Mouse (Mus musculus): ENCODE results near the gene Ms4a13. TPM values are rescaled to one million over a fixed set of nuclear protein-coding genes. Genes with fewer than 3 reads are reported as not detected.
"Not testable (repeated sequence)": the region's sequence is repeated elsewhere in the genome, so short reads cannot be mapped to it uniquely, and the experiment has no call there.

Gene Ms4a13
- polyA plus RNA-seq, 1 experiment from 2014 or later, result not detected

DNA sequence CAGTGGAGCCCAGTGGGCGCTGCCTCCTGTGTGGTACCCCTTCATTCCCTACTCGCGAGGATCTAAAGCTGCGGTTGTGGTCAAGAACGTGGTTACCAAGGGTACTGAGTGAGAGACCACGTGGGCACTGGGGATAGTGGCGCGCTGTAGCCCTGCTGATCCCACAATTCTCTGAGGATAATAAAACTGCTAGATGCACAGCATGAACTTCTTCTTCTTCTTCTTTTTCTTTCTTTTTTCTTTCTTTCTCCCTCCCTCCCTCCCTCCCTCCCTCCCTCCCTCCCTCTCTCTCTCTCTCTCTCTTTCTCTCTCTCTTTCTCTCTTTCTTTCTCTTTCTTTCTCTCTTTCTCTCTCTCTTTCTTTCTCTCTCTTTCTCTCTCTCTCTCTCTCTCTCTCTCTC, 65.8 kb downstream of the Ms4a13 start, which contains the start of gene 1700017D01Rik:
Gene 1700017D01Rik (minus strand): TSS at position 101 of the 400 bp plus-strand sequence.
- H3K9me3 ChIP-seq; H3K4me3 ChIP-seq; H3K36me3 ChIP-seq; H3K27me3 ChIP-seq (ENCODE audit: insufficient read depth, poor library complexity, severe bottlenecking); H3K27ac ChIP-seq; DNase-seq (ENCODE audit: low spot score); H3K4me1 ChIP-seq: not testable (repeated sequence)
- WGBS, result 83% methylated on average over 8 of the region's 8 CpGs

GRCm38 (mm10) chr19:11129702-11130101, 66.8 kb downstream of the Ms4a13 start:
- no peaks in the 10 kb centered on the region for H3K9me3 ChIP-seq
- WGBS, result 84% methylated on average over 1 of the region's 1 CpGs

DNA sequence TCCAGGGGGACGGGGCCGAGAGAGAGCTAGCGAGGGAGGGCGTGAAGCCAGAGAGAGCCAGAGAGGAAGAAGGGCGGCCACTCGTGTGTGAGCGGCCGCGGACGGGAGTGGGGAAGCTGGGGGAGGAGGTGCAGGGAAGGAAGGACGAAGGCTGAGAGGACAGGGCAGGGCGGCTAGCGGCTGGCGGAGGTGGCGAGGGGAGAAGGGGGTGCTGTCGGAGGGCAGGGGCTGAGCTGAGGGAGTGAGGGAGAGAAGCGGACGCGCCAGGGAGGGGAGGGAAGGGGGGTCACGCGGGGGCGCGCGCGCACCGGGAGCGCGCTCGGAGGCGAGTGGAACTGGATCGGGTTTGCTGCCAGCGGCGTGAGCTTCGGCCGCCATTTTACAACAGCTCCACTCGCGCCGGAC, 75.5 kb downstream of the Ms4a13 start:
- H3K4me1 ChIP-seq; H3K36me3 ChIP-seq; H3K9me3 ChIP-seq; H3K27me3 ChIP-seq (ENCODE audit: insufficient read depth, poor library complexity, severe bottlenecking); DNase-seq (ENCODE audit: low spot score): not testable (repeated sequence)
- Histone ChIP-seq H3K4me3 (peak overlapping the region; percentile 53), H3K27ac (0 out of 2 replicates have a peak overlapping the region, but pooled peaks have one; percentile 42)
- 3% methylated on average over 18 of the region's 38 CpGs for WGBS

More at GRCm38 (mm10) chr19:11129702-11130101, 66.8 kb downstream of the Ms4a13 start:
- no peaks in the 10 kb centered on the region for H3K4me1 ChIP-seq
- H3K27ac ChIP-seq, result no peak overlapping the region
- no peak for DNase-seq (ENCODE audit: low spot score)
- no peaks in the 10 kb centered on the region for H3K27me3 ChIP-seq (ENCODE audit: insufficient read depth, poor library complexity, severe bottlenecking)
- H3K36me3 ChIP-seq, result no peaks in the 10 kb centered on the region
- H3K4me3 ChIP-seq, result no peak overlapping the region

Other genes with a start within 250 kb of the Ms4a13 start
- 27.2 and 39.6 TPM in 2 replicates for gene Ccdc86, start 247.5 kb downstream of the Ms4a13 start, polyA plus RNA-seq (2016; fragmentation: Nextera tagmentation; extraction: Ambion mirVana)
- 0.20 TPM in 1 of 2 replicates, not detected in the other for gene Ms4a10, start 222.1 kb downstream of the Ms4a13 start, polyA plus RNA-seq (2016; fragmentation: Nextera tagmentation; extraction: Ambion mirVana)
- gene Ms4a15, start 203.5 kb downstream of the Ms4a13 start, polyA plus RNA-seq (2016; fragmentation: Nextera tagmentation; extraction: Ambion mirVana), result not detected in 2 replicates
- not detected in 2 replicates for gene Ms4a18, start 178.7 kb downstream of the Ms4a13 start, polyA plus RNA-seq (2016; fragmentation: Nextera tagmentation; extraction: Ambion mirVana)
- gene Ms4a8a, start 115.6 kb downstream of the Ms4a13 start, polyA plus RNA-seq (2016; fragmentation: Nextera tagmentation; extraction: Ambion mirVana), result not detected in 2 replicates
- not detected in 2 replicates for gene 1700017D01Rik, start 65.9 kb downstream of the Ms4a13 start, polyA plus RNA-seq (2016; fragmentation: Nextera tagmentation; extraction: Ambion mirVana)
- gene 1700025F22Rik, start 31.4 kb downstream of the Ms4a13 start, polyA plus RNA-seq (2016; fragmentation: Nextera tagmentation; extraction: Ambion mirVana), result not detected in 2 replicates
- gene Ms4a12, start 35.7 kb upstream of the Ms4a13 start, polyA plus RNA-seq (2016; fragmentation: Nextera tagmentation; extraction: Ambion mirVana), result not detected in 2 replicates
- gene Ms4a1, start 69.5 kb upstream of the Ms4a13 start, polyA plus RNA-seq (2016; fragmentation: Nextera tagmentation; extraction: Ambion mirVana), result not detected in 2 replicates
- not detected in 2 replicates for gene Ms4a5, start 87.1 kb upstream of the Ms4a13 start, polyA plus RNA-seq (2016; fragmentation: Nextera tagmentation; extraction: Ambion mirVana)
- not detected in 2 replicates for gene Ms4a14, start 117.7 kb upstream of the Ms4a13 start, polyA plus RNA-seq (2016; fragmentation: Nextera tagmentation; extraction: Ambion mirVana)
- not detected in 2 replicates for gene Ms4a7, start 139.4 kb upstream of the Ms4a13 start, polyA plus RNA-seq (2016; fragmentation: Nextera tagmentation; extraction: Ambion mirVana)
- 0.17 and 0.33 TPM in 2 replicates for gene Ms4a4a, start 178.8 kb upstream of the Ms4a13 start, polyA plus RNA-seq (2016; fragmentation: Nextera tagmentation; extraction: Ambion mirVana)
- not detected in 2 replicates for gene Ms4a4c, start 208.0 kb upstream of the Ms4a13 start, polyA plus RNA-seq (2016; fragmentation: Nextera tagmentation; extraction: Ambion mirVana)
- not detected in 2 replicates for gene Ms4a4b, start 246.8 kb upstream of the Ms4a13 start, polyA plus RNA-seq (2016; fragmentation: Nextera tagmentation; extraction: Ambion mirVana)